Mouse (Mus musculus) lung, embryonic 14.5 days (tissue): ENCODE measurements around the gene Pgd. TPM values are rescaled to one million over a fixed set of nuclear protein-coding genes. Genes with fewer than 3 reads are reported as not detected.

Experiments
- ATAC-seq: fragments of 200-750 bp; cut with Nextera tagmentation; 2 replicates; pipeline ENCODE4 v1.8.0; 2017; ENCODE audit warnings: mild to moderate bottlenecking, moderate TSS enrichment, moderate library complexity; ENCODE audit not compliant: insufficient read depth
- DNase-seq: peaks from one replicate; pipeline ENCODE4 v3.0.0-alpha.2; 2015
- H3K27ac ChIP-seq: fragments of 300-500 bp; sonication (generic); 2 replicates; pipeline ENCODE4 v1.5.1; 2014; ENCODE audit warnings: low read depth, mild to moderate bottlenecking, moderate library complexity
- H3K27me3 ChIP-seq: fragments of 300-500 bp; sonication (generic); 2 replicates; pipeline ENCODE4 v1.6.1; 2014; ENCODE audit warnings: low read length, control low read depth; ENCODE audit not compliant: insufficient read depth
- H3K36me3 ChIP-seq: fragments of 300-500 bp; sonication (generic); 2 replicates; pipeline ENCODE4 v1.6.1; 2014; ENCODE audit warnings: control low read depth; ENCODE audit not compliant: insufficient read depth
- H3K4me1 ChIP-seq: fragments of 300-500 bp; sonication (generic); 2 replicates; pipeline ENCODE4 v1.6.1; 2014; ENCODE audit warnings: antibody characterized with exemption, control low read depth; ENCODE audit not compliant: insufficient read depth
- H3K4me2 ChIP-seq: fragments of 300-500 bp; sonication (generic); 2 replicates; pipeline ENCODE4 v1.6.1; 2014; ENCODE audit warnings: mild to moderate bottlenecking
- H3K4me3 ChIP-seq: fragments of 300-500 bp; sonication (generic); 2 replicates; pipeline ENCODE4 v1.5.1; 2014; ENCODE audit warnings: low read depth, low read length
- H3K9ac ChIP-seq: fragments of 300-500 bp; sonication (generic); 2 replicates; pipeline ENCODE4 v1.6.1; 2014
- H3K9me3 ChIP-seq: fragments of 300-500 bp; sonication (generic); 2 replicates; pipeline ENCODE4 v1.6.1; 2016; ENCODE audit warnings: low read depth, low read length, control low read depth
- CTCF ChIP-seq: IDR thresholded peaks from 2 replicates; pipeline ENCODE4 v1.5.1; 2016; ENCODE audit warnings: antibody characterized with exemption, low read depth
- WGBS: fragments of 180-500 bp; shearing (Covaris S2); extraction: QIAGEN DNeasy Blood & Tissue Kit; methylation state at CpG from one replicate; pipeline ENCODE4 v1.1.7; 2014; 5-methylcytosine and 5-hydroxymethylcytosine counted together
- polyA plus RNA-seq: library from polyadenylated mRNA; unstranded; fragments of >200 nt; fragmentation: Nextera tagmentation; extraction: Ambion mirVana; gene quantifications from 2 replicates; pipeline ENCODE4 v1.2.1, GENCODE M21; 2014

The Pgd gene
- polyA plus RNA-seq, 1 experiment from 2014 or later = 47.0 TPM

DNA sequence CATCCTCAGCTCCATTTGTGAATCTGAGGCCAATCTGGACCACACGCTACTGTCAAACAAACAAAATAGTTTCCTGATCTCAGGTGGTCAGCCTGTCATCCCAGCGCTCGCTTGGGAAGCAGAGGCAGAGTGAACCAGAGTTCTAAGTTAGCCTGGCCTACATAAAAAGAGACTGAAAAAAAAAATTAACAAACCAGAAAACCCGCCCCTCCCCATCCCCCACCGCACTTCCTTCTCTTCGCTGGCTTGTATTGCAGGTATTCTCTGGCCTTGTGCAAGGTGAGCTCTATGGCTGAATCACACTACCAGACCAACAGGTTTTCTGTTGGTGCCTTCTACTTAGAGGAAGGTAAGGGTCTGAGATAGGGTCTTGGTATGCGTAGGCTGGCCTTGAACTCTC lies 19.0 kb downstream of the Pgd start:
- DNase-seq = no peak
- no peak for ATAC-seq

DNA sequence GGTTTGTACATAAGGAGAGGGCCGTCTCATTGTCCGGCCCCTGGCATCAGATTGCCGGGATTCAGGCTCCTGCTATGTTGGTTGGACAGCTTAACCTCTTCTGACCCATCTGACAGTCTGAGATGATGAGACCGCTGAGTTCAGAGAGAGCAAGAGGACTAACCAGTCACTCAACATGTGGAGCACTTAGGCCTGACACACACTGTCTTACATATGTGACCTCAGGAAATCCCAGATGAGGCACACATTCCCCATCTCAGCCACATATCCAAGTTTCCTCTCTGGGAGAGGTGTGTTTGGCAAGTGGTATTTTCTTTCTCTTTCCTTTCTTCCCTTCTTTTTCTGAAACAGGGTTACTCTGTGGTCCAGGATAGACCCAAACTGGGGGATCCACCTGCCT lies 21.4 kb downstream of the Pgd start:
- Histone ChIP-seq H3K9ac (no peak overlapping the region), H3K27ac (no peak overlapping the region), H3K9me3 (no peaks in the 10 kb centered on the region), H3K4me1 (no peaks in the 10 kb centered on the region), H3K36me3 (peaks cover 10% of the 10 kb centered on the region), H3K4me3 (no peak overlapping the region), H3K27me3 (no peaks in the 10 kb centered on the region), H3K4me2 (no peak overlapping the region)
- no peak for TF ChIP-seq CTCF
- WGBS = 73% methylated on average over 4 of the region's 4 CpGs
- ATAC-seq (no peak), DNase-seq (no peak)

More for the DNA sequence above, 19.0 kb downstream of the Pgd start:
- Histone ChIP-seq H3K4me2 (no peak overlapping the region), H3K4me1 (no peaks in the 10 kb centered on the region), H3K9me3 (no peaks in the 10 kb centered on the region), H3K27ac (no peak overlapping the region), H3K36me3 (peaks cover 34% of the 10 kb centered on the region), H3K27me3 (no peaks in the 10 kb centered on the region), H3K9ac (no peak overlapping the region), H3K4me3 (no peak overlapping the region)
- no peak for TF ChIP-seq CTCF
- 66% methylated on average over 7 of the region's 7 CpGs for WGBS

DNA sequence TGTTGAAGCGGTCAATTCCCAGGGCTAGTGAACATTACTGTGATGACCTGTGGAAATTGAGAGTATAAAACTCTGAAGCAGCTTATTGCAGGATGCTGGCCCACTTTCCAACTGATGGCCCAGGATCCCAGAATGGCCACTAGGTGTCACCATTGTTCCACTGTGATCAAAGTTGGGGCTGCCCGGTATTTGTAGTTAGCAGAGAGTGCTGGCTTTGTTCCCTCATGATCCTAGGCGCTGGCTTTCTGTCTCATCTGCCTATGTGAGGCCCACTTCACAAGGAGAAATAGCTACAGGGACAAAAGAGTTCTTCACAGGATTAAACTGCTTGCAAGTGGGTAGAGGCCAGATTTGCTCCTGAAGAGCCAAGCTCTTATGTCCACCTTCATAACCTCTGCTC lies 22.1 kb downstream of the Pgd start:
- ATAC-seq = peak; percentile 86
- WGBS = 2% methylated on average over 3 of the region's 3 CpGs
- Histone ChIP-seq H3K9ac (peak overlapping the region; percentile 26), H3K27ac (no peak overlapping the region), H3K36me3 (peaks cover 4% of the 10 kb centered on the region; the same call in 1 of the 2 replicates), H3K4me1 (no peaks in the 10 kb centered on the region), H3K27me3 (no peaks in the 10 kb centered on the region), H3K9me3 (no peaks in the 10 kb centered on the region), H3K4me2 (no peak overlapping the region), H3K4me3 (no peak overlapping the region)
- TF ChIP-seq CTCF = peak; percentile 98
- peak; percentile 96 for DNase-seq

DNA sequence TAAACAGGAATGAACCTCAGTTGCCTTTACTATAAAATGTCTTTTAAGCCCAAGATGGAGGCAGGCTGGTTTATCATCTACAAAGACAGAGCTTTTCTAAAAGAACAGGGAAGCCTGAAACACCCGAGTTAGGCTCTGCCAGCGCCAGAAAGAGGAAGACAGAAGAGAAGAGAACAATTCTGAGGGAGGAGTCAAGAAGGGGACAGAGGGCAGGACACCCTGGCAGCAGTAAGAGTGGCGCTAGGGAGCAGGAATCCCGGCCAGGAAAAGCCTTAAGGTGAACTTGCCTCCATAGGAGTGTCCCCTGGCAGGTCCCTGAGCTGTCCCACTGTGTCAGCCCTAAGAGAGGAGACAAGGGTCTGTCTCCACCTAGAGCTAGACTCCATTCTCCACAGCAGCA lies 23.0 kb downstream of the Pgd start:
- DNase-seq (no peak), ATAC-seq (no peak)
- Histone ChIP-seq H3K36me3 (no peaks in the 10 kb centered on the region), H3K9me3 (no peaks in the 10 kb centered on the region), H3K4me1 (no peaks in the 10 kb centered on the region), H3K9ac (no peak overlapping the region), H3K4me3 (no peak overlapping the region), H3K27ac (no peak overlapping the region), H3K27me3 (no peaks in the 10 kb centered on the region), H3K4me2 (no peak overlapping the region)
- WGBS = 19% methylated on average over 4 of the region's 4 CpGs
- TF ChIP-seq CTCF = no peak

DNA sequence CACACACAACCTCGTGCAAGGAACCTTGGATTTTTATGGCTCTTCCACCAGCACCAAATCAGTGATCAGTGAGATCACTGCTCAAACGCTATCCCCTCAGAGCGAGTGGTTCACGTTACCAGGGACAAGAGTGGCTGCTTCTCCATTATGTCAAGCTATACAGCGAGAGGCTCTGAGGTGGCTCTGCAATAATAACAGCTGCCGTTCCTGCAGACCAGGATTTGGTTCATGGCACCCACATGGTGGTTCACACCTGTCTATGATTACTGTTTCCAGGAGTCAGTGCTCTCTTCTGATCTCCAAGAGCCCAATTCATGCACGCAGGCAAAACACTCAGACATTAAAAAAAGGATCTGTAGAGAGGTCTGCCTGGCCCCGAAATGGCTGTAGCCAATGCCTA lies 28.1 kb downstream of the Pgd start:
- Histone ChIP-seq H3K36me3 (no peaks in the 10 kb centered on the region), H3K4me2 (no peak overlapping the region), H3K27me3 (no peaks in the 10 kb centered on the region), H3K9ac (no peak overlapping the region), H3K27ac (no peak overlapping the region), H3K9me3 (no peaks in the 10 kb centered on the region), H3K4me3 (no peak overlapping the region), H3K4me1 (no peaks in the 10 kb centered on the region)
- no peak for TF ChIP-seq CTCF
- 65% methylated on average over 8 of the region's 8 CpGs for WGBS
- DNase-seq (no peak), ATAC-seq (no peak)

DNA sequence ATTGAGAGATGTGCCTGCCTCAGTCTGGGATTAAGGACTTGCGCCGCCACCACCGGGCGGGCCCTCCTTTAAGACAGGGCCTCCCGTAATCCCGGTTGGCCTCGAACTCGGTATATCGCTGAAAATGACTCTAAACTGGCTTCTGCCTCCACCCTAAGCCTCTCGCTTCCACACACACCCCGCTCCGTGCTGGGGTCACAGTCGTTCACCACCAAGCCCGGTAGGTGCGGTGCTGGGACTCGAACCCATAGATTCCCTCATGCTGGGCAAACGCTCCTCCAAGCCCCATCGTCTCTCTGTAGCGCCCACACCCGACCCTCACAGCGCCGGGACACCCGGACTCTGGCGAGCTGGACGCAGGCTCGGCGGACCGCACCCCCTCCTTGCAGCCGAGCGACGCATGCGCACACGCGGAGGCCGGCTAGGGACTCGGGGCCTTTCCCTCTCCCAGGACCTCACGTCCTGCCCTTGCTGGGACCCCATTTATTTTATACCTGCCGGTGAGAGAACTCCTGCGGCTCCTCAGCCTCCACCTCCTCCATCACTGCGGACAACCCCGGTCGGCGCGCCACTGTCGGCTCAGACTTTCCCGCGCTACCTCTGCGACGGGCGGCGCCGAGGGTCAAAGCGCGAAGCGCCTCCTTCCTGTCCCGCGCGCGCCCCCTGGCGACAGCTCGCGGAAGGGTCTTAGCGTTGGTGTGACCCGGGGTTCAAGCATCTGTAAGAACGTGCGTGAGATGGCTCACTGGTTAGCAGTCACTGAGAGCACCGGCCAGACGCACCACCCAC lies 29.4 kb downstream of the Pgd start, which contains the start of gene Cenps:
Gene Cenps, minus strand, starts transcription at position 648 of the 789 bp plus-strand sequence.
- WGBS = 1% methylated on average over 68 of the region's 68 CpGs
- peak; percentile 93 for ATAC-seq

DNA sequence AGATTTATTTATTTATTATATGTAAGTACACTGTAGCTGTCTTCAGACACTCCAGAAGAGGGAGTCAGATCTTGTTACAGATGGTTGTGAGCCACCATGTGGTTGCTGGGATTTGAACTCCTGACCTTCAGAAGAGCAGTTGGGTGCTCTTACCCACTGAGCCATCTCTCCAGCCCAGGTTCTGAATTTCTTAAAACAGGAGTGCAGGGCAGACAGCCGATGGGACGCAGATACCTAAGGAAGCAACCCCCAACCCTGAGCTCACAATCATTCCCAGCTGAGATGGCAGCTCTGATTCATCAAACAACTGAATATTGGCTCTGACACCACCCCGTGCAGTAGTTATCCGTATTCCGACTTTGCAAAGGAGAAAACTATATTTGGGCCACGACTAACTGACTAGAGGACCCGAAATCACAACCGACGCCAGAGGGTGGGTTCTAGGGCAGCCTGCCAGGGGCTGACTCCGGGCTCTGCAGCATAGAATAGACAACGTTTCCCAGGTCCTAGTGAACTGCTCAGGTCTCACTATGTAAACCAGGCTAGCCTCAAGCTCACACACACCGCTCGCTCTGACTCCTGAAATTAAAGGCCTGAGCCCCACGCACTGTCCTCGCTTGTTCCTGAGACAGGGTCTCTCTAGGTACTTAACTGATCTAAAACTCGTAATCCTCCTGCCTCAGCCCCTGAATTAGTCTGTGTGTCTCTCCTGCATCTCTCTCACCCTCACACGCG lies 30.3 kb downstream of the Pgd start:
- ATAC-seq = peak; percentile 9; the same call in 1 of the 2 replicates
- peak; percentile 46 for DNase-seq

More for the DNA sequence above, 29.4 kb downstream of the Pgd start, which contains the start of gene Cenps:
- peak within 1 kb of the TSS; percentile 58 for H3K4me3 ChIP-seq
- no peaks in the 10 kb centered on the region for H3K4me1 ChIP-seq
- no peaks in the 10 kb centered on the region for H3K27me3 ChIP-seq
- H3K27ac ChIP-seq = peak within 1 kb of the TSS; percentile 90
- peaks cover 3% of the 10 kb centered on the region; the same call in 1 of the 2 replicates for H3K36me3 ChIP-seq
- no peaks in the 10 kb centered on the region for H3K9me3 ChIP-seq
- H3K9ac ChIP-seq = peak within 1 kb of the TSS; percentile 66
- H3K4me2 ChIP-seq = peak within 1 kb of the TSS; percentile 66
- peak; percentile 96 for TF ChIP-seq CTCF
- peak; percentile 96 for DNase-seq

More for the DNA sequence above, 30.3 kb downstream of the Pgd start:
- H3K4me2 ChIP-seq = peak overlapping the region; percentile 66
- H3K4me1 ChIP-seq = no peaks in the 10 kb centered on the region
- TF ChIP-seq CTCF = no peak
- H3K9me3 ChIP-seq = no peaks in the 10 kb centered on the region
- H3K9ac ChIP-seq = peak overlapping the region; percentile 66
- H3K27ac ChIP-seq = 0 out of 2 replicates have a peak overlapping the region, but pooled peaks have one; percentile 90
- H3K4me3 ChIP-seq = peak overlapping the region; percentile 58
- peaks cover 7% of the 10 kb centered on the region; the same call in 1 of the 2 replicates for H3K36me3 ChIP-seq
- no peaks in the 10 kb centered on the region for H3K27me3 ChIP-seq
- 52% methylated on average over 18 of the region's 18 CpGs for WGBS
